Mouse (Mus musculus): Measurements from ENCODE around the gene Clec5a.
"Not testable (repeated sequence)": the region's sequence is repeated elsewhere in the genome, so short reads cannot be mapped to it uniquely, and the experiment has no call there.

Clec5a gene

DNA sequence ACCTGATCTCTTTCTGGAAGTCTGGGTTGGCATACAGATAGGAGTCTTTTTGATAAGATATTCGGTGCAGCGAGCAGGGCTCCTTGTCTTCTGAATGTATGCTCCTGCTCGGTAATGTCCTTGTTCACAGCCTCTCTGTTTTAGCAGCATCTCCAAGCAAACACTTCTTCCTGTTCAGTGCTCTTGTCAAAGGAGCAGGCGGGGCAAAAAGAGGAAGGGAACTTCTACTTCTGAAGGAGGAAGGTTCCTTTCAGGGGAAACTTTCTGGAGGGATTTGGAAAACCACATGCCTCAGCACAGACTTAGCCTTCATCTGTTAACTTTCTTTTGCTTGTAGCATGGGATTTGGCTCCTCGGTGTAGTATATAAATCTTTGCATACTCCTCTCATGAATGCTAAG is at the start of gene Clec5a:
Gene Clec5a (minus strand): TSS at position 177 of the 400 bp plus-strand sequence.
- DNase-seq (ENCODE audit: low read depth, low spot score): no peak

DNA sequence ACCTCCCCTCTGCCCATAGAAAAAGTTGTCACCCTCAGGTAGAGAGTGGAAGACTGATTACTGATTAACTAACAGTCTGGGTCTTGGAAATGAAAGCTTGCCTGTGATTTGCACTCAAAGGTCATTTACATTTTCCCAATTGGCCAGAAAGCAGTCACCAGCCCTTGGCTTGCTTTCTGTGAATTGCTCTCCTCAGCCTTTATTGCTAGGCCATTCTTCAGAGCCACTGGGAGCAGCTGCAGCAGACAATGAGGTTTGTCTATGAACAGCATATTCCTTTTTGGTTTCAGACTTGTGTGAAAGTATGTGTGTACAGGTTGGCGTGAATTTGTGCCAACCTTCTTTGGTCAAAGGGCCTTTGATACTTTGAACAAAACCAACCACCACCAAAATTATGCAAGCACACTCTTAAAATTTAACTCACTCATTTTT is 49.0 kb upstream of the Clec5a start:
- no peak for DNase-seq (ENCODE audit: low read depth, low spot score)

DNA sequence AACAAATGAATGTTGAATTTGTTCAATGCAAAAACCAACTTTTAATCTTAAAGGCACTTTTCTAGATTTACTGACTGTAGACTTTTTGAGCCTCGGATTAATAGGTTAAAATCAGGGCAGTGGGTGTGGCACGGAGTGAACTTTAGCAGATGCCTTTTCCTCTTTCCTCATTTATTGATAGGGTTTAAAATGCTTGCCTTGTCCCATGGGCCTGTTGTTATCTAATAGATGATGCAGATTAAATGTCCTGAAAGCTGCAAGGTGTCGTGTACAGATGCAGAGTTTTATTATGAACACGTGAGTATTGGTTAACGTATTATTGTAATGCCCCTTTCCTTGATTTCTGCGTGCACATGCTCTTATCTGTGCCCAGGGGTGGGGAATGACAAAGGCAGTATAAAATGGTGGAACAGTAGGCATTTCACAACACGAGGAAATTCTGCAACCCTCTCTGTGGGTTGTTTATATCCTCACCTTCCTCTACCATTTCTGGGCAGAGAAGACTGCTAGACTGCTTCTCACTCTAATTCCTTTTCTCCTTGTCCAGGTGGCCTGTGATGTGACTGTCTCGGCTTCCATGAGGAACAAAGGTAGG is 42.9 kb upstream of the Clec5a start, which contains the start of gene Mgam:
Gene Mgam (plus strand): TSS at position 426 of the 595 bp plus-strand sequence.
- DNase-seq (ENCODE audit: low read depth, low spot score): no peak

DNA sequence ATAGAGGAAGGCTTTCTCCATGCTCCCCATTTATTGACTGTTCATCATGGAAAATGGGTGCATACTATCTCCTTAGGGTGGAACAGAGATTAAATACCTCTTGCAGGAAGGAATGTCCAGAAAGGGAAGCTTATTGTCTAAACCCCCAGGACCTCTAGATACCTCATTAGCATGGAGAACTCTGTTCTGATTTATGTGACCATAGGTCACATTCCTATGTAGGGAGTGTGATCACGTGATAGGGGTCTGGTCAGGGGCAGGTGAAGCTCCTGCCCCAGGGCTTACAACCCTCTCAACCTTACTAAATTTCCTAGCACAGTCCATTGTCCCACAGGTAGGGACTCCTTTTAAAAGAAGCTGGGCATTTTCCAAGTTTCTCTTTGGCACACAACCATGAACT is 40.5 kb upstream of the Clec5a start:
- no peak for DNase-seq (ENCODE audit: low read depth, low spot score)

DNA sequence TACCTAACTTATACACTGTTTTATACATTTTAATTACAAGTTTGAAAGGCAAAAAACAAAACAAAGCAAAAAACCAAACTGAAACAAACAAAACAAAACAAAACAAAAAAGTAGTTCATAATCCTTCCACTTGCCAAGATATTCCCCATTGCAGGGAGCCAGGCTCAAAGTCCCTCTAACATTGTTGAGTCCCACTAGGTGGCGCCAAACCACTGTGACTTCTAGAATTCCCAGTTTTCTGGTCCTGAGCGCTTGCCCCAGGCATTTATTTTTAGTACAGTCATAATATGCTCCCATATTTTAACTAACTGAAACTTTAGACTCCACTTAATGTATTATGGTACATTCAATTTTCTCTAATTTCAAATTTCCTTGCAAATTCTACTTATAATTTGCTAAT is 32.3 kb upstream of the Clec5a start:
- peak; percentile 60 for DNase-seq (ENCODE audit: low read depth, low spot score)

DNA sequence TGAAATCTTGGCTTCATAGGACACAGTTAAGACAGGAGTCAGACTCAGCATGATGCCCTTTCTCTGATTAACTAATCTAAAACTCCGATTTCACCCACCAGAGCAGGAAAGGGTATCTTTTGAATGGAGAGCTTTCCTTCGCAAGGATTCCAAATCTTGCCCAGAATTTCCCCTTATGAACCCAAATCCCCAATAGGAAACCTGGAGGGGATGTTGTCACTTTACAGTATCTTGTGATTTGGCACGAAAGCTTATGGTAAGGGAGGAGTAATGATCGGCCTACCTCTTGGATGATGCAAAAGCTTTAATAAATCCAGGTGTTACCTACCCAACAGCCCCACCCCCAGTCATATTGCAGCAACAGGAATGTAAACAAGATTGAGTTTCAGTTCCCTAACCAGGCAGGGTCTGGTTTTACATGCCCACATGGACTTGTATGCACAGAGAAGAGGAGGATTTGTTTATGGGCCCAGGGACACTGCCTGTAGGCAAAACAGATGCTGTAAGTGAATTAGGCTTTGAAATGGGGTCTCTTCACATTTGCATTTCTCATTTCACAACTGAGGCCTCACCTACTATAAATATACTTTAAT is 27.7 kb upstream of the Clec5a start, which contains the start of gene Tas2r138:
Gene Tas2r138 (minus strand): TSS at position 51 of the 593 bp plus-strand sequence.
- no peak for DNase-seq (ENCODE audit: low read depth, low spot score)

DNA sequence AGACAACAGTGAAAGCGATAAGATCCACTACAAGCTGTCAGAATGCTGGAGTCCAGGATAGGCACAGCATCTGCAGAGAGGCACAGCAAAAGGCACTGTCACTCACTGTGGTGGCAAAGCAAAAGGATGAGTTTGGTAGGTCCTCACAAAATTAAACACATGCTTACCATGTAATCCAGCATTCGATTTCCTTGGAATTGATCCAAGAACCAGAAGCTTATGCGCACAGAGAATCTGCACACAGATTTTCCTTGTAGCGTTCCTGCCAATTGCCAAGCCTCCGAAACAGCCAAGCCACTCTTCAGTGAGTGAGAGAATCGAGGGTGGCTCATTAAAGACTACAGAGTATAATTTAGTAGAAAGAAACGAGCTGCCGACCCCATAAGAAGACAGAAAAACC is 24.6 kb upstream of the Clec5a start:
- DNase-seq (ENCODE audit: low read depth, low spot score): no peak

DNA sequence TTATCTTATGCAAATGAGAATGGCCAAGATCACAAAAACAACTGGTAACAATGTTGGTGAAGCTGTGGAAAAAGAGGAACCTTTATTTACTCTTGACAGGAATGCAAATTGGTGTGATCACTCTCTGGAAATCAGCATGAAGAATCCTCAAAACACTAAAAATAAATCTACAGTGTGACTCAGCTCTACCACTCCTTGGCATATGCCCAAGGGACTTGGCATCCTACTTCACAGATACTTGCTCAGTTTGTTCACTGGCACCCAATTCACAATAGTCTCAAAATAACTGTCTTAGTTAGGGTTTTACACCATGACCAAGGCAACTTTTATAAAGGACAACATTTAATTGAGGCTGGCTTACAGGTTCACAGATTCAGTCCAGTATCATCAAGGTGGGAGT is 21.8 kb upstream of the Clec5a start:
- no peak for DNase-seq (ENCODE audit: low read depth, low spot score)

DNA sequence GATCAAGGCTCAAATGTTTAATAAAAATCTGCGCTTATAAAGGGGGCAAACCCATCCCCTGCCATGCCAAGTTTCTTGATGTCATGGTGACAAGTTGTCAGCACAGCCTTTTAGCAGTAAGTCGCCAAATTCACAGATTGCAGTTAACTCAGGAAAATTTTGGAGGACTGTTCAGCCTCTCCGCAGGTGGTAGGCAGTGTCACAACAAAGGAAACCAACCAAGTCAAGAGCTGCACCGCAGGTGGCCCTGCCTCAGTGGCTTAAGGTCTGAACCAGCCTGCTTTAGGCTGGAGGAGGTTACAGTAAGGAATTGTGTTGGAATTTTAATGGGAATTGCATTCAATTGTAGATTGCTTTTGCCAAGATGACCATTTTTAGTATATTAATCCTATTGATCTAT is 12.9 kb upstream of the Clec5a start:
- not testable (repeated sequence) for DNase-seq (ENCODE audit: low read depth, low spot score)

DNA sequence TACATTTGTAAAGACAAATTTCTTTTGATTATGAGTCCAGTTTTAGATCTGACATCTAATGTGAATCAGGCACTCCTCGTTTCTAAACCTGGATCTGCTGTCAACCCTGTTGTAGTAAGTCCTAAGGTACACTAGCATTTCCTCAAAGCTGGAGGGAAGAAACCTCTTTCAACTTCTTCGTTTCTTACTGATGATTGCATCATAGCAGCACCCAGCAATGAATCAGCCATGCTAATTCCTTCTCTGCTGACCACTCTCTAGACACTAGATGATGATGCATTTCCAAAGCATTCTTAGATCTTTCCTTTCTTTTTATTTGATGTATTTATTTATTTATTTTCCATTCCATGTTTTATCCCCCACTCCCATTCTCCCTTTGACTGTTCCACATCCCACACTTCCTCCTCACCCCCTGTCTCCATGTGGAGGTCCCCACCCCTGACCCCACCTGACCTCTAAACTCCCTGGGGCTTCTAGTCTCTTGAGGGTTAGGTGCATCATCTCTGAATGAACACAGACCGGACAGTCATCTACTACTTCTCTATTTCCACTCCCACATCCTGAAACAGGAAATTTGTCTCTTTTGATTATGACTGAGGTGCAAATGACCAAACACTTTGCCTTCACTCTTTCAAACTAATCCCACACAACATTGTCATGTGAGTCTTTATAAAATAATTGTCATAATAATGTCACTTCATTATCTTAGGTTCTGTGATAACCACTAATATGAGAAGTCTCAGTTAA is 9.4 kb upstream of the Clec5a start:
- no peak for DNase-seq (ENCODE audit: low read depth, low spot score)

DNA sequence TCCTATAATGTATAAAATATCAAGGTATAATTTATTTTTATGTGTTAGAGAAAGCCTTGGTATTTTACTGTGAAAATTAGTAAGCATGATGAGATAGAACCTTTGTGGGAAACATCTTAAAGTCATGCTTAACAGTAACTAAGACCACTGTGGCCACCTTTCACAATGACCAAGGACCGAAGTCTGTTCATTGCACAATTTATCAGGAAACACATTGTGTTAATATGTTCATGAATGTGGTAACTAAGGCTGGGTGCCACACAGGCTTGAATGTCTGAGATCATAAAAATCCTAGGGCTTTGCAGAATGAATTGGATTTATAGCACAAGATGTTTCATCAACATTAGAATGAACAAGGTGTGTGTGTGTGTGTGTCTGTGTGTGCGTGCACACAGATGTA is 2.7 kb upstream of the Clec5a start:
- DNase-seq (ENCODE audit: low read depth, low spot score): no peak

DNA sequence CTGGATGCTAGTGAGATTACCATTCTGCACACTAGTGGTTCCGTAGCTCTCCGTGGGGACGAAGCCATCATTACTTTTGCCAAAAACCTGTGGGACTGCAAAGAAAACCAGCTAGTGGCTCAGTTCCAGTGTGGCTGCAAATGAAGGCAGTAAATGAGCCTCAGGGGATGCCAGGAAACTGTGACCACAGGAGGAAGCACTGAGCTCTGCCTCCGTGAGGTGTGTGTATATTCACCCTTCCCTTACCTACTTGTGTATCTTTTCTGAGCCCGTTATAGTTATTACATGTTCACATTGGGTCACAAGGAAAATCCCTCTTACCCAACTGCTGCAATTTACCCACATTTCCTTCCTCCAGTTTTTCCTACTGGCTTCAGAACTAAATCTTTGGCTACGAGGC is 1.3 kb downstream of the Clec5a start:
- no peak for DNase-seq (ENCODE audit: low read depth, low spot score)

DNA sequence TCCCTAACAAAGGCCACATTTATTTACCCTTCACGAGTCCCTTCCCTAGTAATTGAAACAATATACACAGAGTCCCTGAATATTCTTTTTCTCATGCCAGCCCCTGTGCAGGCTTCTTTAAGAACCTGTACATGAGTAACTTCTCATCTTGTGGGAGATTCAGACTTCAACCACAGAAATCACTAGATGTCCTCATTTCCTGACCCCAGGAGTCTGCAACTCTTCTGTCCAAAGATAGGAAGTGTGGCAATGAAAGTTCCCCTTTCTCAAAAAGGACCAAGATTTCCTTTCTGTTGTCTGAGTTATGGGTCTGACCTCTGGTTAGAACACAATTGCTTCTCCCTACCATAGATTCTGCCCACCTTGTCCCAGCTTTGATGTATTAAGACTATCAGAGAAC is 9.3 kb downstream of the Clec5a start:
- no peak for DNase-seq (ENCODE audit: low read depth, low spot score)

DNA sequence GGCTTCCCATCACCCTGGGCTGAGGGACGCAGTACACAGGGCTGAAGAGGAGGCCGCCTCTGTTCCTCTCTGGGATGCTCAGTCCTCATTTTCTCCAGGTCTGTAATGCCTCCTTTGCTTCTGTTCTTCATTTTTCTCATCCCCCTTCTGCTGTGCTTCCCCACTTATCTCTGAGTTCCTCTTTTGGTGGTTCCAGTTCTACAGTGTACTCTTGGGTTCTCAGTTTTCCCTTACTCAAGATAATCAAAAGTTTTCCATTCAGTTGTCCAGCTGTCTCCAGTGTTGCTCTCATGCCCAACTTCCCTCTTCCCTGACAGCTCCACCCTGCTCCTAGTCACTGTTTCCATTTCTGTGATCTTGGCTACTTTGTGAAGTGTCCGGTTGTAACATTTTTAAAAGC is 12.0 kb downstream of the Clec5a start:
- DNase-seq (ENCODE audit: low read depth, low spot score): no peak

DNA sequence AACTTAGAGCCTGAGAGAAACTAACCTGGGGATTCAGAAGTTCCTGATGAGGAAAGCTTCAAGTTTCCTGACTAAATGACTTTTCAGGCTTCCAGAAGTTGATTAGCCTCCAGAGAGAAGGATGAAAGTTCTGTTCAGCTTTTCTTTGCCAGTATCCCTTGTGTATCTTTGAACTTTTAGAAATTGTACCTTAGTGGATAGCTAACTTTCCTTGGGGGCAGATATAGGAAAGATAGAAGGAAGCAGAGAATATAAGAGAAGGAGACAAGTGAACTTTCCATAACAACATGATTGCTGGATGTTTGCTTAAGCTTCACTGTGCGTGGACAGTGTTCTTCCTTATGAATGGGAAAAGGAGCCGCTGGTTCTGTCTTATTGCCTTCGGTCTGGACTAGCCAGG is 16.4 kb downstream of the Clec5a start, which contains the start of gene Olfr460:
Gene Olfr460 (plus strand): TSS at position 301 of the 400 bp plus-strand sequence.
- DNase-seq (ENCODE audit: low read depth, low spot score): no peak

DNA sequence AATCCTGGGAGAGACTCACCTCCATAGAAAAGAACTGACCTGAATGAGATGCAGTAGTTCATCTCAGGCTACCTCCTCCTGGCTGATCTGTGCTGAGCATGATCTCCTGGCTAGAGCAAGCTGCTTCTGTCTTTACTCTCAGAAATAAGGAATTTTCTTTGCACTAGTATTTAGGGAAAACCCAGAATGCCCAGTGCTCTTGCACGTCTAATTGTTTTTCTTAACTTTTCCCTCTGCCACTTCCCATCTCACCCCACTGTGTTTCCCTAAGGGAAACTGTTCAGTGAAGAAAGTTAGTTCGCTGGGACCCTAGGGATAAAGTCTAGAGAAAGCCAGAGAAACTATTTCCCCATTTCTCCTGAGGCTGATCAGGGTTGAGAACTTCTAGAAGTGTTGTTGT is 30.7 kb downstream of the Clec5a start, which contains the start of gene Olfr461:
Gene Olfr461 (minus strand): TSS at position 101 of the 400 bp plus-strand sequence.
- DNase-seq (ENCODE audit: low read depth, low spot score): no peak

DNA sequence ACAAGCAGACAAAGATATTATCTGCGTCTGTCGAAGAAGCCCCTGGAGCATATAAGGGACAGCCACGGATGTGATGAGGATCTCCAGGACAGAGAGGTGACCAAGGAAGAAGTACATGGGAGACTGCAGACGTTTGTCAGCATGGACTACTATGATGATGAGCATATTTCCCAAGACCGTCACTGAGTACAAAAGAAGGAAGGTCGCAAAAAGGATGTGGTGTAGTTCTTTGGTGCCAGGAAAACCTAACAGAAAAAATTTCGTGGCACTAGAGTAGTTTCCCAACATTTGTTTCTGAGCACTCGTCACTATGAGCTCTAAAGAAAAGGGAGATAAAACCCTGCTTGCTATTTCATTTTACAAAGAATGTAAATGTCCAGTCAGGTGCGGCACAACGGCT is 40.9 kb downstream of the Clec5a start:
- no peak for DNase-seq (ENCODE audit: low read depth, low spot score)

Data from forelimb bud, embryonic 11.5 days (tissue).